Mouse (Mus musculus): ENCODE measurements at regions not wholly inside any gene's neighbourhood (a gene's known extent, or its start where the extent isn't known, plus 50 kb on each side); places are given as distances from the start of the nearest gene placed in this dataset.
"Not testable (repeated sequence)": the region's sequence is repeated elsewhere in the genome, so short reads cannot be mapped to it uniquely, and the experiment has no call there.

DNA sequence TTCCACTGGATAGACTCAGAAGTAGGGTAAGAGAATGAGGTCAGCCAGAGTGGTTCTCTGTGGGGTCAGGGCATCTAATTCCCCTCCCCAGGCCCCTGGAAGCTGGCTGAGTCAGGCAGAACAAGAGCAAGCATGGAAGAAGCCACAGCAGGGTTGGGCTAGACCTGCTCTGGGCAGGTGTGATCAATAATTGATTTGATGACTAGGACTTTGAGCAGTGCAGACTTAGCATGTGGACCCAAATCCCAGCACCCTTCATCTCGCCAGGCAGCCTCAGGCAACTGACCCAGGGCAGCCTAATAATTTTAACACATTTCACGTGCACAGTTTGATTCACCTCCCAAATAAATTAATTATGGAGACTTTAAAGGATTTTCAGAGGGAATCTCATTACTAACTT lies 67.2 kb downstream of the Qdpr start:
- no peak for DNase-seq (ENCODE audit: low spot score in 2 of 2)

DNA sequence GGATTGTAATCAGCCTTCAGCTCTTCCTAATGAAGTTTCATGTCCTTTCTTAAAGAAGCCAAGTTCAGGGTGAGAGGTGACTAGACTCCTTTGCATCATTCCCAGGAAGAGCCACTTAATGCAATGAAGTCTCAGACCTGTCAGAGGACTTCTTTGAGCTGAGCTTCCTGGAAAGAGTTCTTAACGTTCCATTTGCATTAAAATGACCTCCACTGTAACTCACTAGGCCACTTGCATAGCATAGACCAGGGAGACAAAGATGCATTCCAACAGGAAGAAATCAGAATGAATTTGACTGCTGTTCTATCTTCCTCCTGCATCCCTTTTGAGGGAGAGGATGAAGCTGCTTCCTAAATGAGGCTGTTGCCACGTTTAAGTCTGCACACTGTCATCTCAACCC lies 71.5 kb downstream of the Qdpr start:
- no peak for DNase-seq (ENCODE audit: low spot score in 2 of 2)

DNA sequence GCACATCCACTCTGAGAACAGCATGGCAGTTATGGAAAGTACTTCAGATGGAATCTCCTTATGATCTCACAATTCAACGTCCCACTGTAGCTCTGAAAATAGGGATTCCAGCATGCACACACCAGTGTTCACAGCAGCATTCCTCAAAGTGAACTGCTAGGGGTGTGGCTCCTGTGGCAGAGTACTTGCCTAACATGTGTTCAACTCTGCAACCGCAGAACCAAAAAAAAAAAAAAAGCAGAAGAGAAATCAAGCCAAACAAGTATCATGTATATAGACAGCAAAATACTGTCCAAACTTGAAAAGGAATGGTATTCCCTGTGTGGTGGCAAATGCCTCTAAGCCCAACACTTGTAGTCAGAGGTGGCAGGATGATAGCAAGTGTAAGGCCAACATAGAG lies 77.0 kb downstream of the Qdpr start:
- no peak for DNase-seq (ENCODE audit: low spot score in 2 of 2)

DNA sequence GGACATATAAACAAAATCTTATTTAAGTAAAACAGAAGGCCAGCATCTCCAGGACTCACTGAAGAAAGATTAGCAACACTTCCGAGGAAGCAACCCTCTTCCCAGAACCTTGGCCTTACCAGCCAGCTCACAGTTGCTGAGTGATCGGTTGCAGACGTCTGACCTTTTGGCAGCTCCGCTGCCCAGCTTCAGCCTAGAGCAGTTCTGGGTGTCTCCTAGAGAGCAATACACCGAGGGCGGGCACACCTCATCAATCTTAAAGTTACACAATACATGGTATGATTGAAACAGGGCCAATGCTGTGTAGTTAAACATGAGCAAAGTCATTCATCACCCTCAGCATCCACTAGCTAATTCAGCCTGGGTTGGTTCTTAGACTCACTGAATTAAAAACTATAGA lies 81.6 kb downstream of the Qdpr start:
- no peak for DNase-seq (ENCODE audit: low spot score in 2 of 2)

DNA sequence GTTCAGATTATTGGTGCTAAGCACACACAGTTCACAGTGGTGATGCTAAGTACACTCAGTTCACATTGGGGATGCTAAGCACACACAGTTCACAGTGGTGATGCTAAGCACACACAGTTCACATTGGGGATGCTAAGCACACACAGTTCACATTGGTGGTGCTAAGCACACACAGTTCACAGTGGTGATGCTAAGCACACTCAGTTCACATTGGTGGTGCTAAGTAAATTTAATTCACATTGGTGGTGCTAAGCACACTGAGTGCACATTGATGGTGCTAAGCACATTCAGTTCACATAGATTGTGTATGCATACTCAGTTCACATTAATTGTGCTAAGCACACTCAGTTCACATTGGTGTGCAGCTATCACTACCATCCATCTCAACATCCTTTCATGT lies 89.8 kb downstream of the Qdpr start:
- DNase-seq (ENCODE audit: low spot score in 2 of 2) = no peak

DNA sequence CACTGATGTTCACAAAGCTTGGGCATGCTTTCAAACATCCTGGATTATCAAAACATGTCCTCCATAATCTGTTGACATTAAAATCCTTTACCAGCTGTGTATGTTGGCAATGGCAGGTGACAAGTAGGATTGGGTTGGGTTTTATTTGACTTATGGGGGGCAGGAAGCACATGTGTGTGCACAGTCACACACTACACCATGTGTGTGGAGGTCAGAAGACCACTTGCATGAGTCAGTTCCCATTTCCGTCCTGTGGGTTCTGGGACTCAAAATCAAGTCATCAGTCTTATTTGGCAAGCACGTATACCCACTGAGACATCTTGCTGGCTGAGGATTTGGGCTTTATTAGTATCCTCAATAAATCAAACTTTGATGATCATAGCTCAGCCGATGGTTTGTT lies 109.6 kb downstream of the Qdpr start:
- no peak for DNase-seq (ENCODE audit: low spot score in 2 of 2)

DNA sequence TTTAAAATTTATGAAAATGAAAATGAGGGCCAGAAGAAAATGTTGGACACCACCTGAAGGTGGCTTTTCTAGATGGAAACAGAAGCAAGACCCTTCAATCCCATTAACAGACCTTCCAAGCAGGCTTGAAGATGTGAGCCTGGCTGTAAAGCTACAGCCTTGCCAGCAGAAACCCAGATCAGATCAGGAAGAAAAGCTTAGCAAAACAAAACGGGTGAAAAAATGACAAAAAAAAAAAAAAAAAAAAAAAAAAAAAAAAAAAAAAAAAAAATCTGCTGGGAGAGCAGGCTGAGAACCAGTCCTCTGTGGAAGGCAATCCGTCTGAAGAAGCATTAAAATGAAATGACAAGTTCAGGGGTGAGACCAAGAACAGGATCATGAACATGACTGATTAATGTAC lies 113.2 kb downstream of the Qdpr start:
- no peak for DNase-seq (ENCODE audit: low spot score in 2 of 2)

DNA sequence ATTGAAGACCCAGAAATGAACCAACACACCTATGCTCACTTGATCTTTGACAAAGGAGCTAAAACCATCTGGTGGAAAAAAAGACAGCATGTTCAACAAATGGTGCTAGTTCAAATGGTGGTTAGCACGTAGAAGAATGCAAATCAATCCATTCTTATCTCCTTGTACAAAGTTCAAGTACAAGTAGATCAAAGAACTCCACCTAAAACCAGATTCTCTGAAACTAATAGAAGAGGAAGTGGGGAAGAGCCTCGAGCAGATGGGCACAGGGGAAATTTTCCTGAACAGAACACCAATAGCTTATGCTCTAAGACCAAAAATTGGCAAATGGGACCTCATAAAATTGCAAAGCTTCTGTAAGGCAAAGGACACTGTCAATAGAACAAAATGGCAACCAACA lies 125.6 kb downstream of the Qdpr start:
- DNase-seq (ENCODE audit: low spot score in 2 of 2) = not testable (repeated sequence)

DNA sequence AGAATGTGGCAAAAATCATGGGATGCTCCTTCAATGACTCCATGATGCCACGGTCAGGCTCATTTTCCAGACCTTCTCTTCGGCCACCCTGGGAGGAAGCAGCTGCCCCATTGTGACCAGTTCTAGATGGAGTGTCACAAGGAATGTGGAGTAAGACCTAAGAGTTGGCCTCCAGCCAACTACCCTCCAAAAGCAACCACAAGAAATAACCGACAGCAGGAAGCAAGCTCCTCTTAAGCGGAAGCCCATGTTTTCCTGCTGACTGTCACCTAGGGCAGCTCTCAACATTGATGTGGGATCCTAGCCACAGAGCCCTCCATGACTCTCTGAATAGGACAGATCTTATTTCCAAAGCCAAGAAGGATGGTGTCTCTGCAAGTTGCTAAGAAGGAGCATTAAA lies 126.5 kb downstream of the Qdpr start:
- no peak for DNase-seq (ENCODE audit: low spot score in 2 of 2)

DNA sequence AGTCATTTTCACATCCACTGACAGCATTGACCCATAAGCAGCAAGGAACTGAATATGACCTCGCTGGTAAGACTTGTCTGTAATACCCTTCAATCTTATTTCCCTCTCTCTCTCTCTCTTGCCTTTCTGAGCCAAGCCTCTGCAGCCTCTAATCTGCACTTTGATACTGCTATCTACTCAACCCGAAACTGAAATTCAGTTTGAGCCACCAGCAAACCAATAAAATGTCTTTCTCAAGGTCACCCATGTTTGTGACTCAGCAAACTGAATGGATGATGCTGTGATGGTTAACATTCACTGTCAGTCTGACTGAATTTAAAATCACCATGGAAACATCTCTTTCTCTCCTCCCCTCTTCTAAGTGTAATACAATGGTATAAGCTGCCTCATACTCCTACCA lies 132.0 kb downstream of the Qdpr start:
- DNase-seq (ENCODE audit: low spot score in 2 of 2) = no peak

DNA sequence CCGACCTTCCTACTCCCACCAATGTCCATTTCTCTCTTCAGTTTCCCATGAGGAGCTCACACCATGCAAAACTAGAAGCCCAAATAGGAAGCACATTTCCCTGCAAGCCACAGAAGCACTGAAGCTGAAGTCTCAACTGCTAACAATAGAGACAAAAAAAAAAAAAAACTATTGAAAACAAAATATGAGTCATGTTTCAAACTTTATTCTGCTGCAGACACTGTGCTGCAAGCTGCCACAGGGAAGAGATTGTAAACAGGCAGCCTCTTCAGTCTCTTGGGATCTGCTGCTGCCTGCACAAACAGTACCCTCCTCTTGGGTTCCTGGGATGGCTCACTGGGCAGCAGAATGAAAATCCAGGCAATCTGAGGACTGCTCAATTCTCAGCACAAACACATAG lies 148.9 kb downstream of the Qdpr start:
- peak; percentile 13 to 16 for DNase-seq (ENCODE audit: low spot score in 2 of 2)

DNA sequence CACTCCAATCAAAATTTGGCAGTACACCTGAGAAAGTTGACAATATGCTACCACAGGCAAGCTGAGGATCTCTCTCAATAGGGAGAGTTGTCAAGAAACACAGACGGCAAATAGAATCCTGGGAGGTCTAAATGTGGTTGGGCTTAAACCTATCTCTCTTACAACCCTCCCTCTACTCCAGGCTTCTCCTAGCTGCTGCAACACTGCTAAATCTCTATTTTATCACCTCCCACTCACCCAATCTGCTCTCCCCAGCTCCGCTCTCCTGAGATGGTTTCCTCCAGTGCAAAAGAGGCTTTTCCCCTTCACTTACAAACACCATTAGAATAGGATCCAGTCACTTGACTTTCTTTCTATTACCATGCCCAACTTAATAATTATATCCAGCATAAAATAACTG lies 151.2 kb downstream of the Qdpr start:
- DNase-seq (ENCODE audit: low spot score in 2 of 2) = peak; percentile 75 to 80

DNA sequence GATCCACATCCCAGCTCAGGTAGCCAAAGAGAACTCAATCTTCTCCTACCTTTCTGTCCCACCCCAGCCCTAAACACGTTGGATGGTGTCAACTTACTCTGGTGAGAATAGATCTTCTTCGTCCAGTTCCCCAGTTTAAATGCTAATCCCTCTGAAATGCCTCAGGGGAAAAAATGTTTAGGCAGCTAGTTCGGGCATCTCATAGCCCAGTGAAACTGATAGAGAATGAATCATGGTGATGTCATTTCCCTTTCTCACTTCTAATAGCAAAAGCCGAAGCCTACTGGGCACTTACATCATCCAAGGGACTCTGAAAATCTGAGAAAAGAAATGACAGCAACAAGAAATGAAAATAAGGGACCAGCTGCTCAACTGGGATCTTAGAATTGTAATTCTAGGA lies 154.9 kb downstream of the Qdpr start:
- no peak for DNase-seq (ENCODE audit: low spot score in 2 of 2)

DNA sequence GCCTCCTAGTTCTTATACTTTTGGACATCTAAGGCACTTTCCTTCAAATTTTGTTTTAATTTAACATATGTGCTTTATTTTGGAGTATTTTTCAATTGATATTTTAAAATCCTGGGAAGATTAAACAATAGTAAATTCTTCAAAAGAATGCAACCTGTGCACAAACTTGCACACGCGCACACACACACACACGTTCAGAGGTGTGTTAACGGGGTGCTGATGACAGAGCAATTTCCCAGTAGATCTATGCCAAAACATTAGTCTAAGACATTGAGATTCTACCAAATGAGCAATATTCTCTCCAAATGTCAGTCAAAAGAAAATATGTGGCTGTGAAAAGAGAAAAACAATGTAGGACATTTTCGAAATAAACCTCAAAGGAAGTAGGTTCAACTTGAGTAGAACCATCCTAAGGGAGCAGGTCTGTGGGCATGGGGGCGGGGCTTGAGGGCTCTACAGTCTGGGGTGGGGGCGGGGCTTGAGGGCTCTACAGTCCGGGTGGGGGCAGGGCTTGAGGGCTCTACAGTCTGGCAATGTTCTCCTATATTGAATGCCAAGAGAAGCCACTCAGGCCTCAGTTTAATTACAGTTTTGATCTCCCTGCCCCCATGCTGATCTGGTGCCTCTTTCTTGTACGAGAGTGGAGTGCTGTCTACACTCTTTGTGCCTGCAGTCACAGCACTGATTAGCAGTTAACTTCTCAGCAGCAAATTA lies 157.0 kb downstream of the Qdpr start:
- no peak for DNase-seq (ENCODE audit: low spot score in 2 of 2)

DNA sequence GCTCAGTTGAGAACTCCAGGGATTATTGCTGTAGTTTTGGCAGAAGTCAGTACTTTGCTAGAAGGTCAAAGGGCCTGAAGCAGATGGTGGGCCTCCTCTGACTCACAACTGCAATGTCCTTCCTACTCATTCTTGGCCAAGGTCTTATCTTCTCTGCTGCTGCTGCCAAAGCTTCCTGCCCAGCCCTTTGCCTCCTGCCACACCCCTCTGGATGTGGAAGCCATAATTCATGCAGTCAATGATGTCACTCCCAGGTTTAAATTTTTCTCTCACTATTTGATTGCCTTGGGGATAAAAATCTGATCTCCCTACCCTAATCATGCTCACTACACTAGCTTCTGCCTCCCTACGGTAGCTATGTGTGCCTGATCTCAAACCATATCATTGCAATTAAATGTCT lies 157.7 kb downstream of the Qdpr start:
- no peak for DNase-seq (ENCODE audit: low spot score in 2 of 2)

DNA sequence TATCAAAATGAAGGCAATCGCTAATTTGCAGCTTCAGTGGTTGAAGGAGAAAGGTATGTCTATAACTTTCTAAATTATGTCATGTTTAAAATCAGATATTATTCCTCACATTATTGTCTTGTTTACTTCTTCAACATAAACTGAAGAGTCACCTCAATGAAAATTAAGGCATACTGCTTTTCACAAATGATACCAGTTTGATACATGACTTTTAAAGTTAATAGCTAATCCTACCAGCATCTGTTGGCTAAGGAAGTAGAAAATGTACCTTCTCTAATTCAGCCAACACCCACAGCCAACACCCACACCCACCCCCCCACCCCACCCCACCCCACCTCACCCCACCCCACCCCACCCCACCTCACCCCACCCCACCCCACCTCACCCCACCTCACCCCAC lies 158.3 kb downstream of the Qdpr start:
- DNase-seq (ENCODE audit: low spot score in 2 of 2) = no peak

DNA sequence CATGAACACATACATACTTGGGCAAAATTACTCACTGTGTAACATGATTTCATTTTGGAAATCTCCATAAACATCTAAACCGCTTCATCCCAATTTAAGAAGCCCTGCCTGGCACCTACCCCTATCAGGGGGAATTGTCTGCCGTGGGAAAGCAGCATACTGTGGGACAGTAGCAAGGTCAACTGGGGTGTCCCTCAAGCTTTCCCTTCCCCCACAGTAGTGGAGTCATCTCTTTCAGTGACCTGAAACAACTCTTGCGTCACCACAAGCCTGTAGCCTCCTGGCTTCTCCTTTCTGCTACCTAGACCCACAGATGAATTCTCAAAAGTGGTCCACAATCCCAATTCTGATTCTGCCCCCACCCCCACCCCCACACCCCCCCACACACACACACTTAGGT lies 158.8 kb downstream of the Qdpr start:
- no peak for DNase-seq (ENCODE audit: low spot score in 2 of 2)

DNA sequence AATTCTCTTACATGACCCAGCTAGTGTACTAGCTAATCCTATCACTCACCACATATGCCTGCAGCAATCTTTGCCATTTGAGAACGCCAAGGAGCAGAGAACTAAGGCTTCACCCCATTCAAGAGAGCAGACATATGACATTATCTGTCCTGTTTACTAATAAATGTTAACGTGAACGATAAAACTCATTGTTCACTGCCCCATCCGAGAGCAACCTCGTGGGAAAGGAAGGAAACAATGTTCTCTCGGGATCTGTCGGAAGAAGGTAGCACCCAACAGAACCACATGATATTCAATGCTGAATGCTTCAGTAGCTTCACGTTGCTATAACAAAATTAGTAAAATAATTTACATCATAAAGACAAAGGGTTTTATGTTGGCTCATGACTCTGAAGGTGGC lies 163.6 kb downstream of the Qdpr start:
- DNase-seq (ENCODE audit: low spot score in 2 of 2) = no peak

DNA sequence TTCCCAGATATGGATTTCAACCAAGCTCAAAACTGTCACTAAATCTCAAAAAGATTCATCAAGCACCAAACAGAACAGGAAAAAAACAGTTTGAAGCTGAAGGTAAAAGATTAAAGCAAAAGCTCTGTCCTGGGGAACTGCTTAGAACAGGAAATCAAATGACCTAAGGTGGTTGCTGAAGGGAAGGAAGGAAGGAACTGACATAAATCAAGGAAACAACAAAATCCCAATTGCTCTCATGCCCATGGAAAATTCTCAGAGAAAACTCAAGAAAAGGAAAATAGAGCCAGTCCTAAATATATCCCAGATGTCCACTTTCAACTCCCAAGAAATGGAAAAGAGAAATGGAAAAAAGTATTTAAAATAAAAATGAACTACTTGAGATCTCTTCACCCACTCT lies 165.4 kb downstream of the Qdpr start:
- DNase-seq (ENCODE audit: low spot score in 2 of 2) = no peak

DNA sequence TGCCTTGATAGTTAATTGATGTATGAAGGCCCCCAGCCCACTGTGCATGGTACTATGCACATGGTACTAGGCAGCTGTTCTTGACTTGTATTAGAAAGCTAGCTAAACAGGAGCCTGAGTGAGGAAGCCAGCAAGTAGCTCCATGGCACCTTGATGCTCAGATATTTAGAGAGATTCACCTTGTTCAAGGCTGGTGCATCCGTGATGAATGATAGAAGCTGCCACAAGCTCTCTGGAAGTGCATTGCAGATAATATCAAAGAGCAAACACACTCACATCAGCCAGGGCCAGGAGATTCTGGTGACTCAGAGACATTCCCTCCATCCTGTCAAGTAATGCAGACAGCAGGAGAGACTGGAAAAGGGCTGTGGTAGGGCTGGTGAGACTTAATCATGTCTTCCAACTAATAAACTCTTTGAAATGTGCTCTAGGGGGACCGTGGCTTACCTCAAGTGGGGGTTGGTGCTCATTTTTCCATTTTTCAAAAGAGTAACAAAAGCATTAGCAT lies 166.1 kb downstream of the Qdpr start:
- DNase-seq (ENCODE audit: low spot score in 2 of 2) = no peak

DNA sequence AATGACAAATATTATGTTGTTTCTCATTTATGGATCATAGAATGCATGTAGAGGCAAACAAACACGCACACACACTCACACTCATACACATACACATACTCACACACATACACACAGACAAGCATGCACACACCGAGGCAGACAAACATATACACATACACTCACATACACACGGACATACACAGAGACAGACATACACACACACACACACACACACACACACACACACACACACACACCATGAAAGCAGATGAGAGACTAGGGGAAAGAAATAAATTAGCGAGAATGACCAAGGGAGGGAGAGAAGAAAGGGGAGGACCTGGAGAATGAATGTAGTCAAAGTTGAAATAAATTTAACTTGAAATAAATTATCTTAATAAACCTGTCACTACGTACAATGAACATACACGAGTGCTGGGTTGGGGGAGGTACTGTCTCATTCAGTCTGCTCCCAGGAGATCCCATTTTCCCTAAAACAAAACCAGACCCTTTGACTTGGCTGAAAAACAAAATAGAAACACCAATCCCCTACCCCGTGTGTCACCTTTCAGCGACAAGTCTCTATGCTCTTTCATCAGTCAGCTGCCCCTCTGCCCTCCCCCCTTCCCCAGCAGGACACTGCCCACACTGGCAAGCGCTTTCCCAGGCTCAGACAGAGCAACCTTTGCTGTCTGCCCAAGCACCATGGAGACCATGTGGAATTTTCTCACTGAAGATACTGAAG lies 167.7 kb downstream of the Qdpr start:
- no peak for DNase-seq (ENCODE audit: low spot score in 2 of 2)

DNA sequence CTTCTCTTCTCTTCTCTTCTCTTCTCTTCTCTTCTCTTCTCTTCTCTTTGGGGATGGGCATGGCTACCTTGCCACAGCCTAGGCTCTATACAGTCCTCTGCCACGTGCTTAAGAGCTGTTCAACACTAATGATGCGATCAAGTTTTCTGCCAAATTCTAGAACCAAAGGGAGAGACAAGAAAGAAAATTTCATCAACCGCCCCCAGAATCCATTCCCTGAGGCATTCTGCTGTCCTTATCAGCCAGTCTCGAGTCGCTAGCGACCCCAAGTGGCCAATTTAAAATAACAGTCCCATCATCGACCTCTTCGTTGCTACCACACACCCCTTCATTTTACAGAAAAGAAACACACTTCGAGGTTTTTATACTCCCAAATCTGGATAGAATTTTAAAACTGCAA lies 171.5 kb downstream of the Qdpr start:
- peak; percentile 93 to 95 for DNase-seq (ENCODE audit: low spot score in 2 of 2)

DNA sequence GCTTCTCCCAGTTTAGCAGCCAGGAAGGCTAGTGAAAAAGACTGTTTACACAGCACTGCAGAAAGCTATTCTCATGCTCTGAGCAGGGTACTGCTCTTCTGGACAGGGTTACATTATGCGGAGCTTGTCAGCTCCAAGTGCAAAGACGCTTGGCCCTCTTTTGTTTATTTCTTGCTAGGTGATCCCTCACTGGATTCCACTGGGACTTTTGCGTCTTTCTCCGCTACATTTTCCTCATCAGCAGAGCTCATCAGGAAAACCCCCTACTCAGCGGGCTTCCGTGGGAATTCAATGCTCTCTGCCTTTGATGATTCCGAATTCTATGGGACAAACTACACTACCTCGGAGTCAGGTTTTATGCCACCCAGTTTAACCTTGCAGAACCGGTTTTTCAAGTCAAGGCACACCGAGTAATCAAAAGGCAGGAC lies 172.0 kb downstream of the Qdpr start:
- peak in 1 of 2 experiments; percentile 33 for DNase-seq (ENCODE audit: low spot score in 2 of 2)
